Mouse (Mus musculus) bone marrow, adult 2 months (tissue): ENCODE results near the gene Pigr.

Source experiments
- CTCF ChIP-seq: fragments of 200-500 bp; IDR thresholded peaks from 2 replicates; pipeline ENCODE4 v1.5.1; 2011; ENCODE audit warnings: low read length, control low read depth; ENCODE audit not compliant: control insufficient read depth, insufficient read depth
- POLR2A ChIP-seq: fragments of 200-500 bp; IDR thresholded peaks from 2 replicates; pipeline ENCODE4 v1.6.1; 2011; ENCODE audit warnings: low read depth, mild to moderate bottlenecking, control low read depth, low read length, borderline replicate concordance; ENCODE audit not compliant: control insufficient read depth

GRCm38 (mm10) chr1:130892446-130892845 lies 66.0 kb downstream of the Pigr start:
- TF ChIP-seq POLR2A (no peak), CTCF (no peak)
